Comparison of ENCODE assay signal across 8 mouse cellular contexts in genomic region chr1:189006826-189007225, GRCm38 (mm10). TPM values are rescaled to one million over a fixed set of nuclear protein-coding genes. Genes with fewer than 3 reads are reported as not detected.
A peak's percentile ranks its signal among the peaks of the same experiment; 100 is the strongest.
DNase-seq lines count a peak whose midpoint lies in the region; ATAC-seq and TF ChIP-seq lines count a peak whose summit lies in the region.

No protein-coding gene starts in this region.

- no peaks in the 10 kb centered on the region for H3K27me3 ChIP-seq in embryonic facial prominence, embryonic 13.5 days
- H3K27me3 ChIP-seq in intestine, postnatal 0 days (replicated peaks; ENCODE audit: control insufficient read depth, insufficient read depth, low read length), result no peaks in the 10 kb centered on the region
- no peaks in the 10 kb centered on the region for H3K27me3 ChIP-seq in midbrain, postnatal 0 days (ENCODE audit: insufficient read depth, low read length)

- peak overlapping the region; percentile 98 for H3K4me3 ChIP-seq in embryonic facial prominence, embryonic 13.5 days
- H3K4me3 ChIP-seq in intestine, postnatal 0 days (ENCODE audit: low read depth, low read length), result peak overlapping the region; percentile 87
- H3K4me3 ChIP-seq in midbrain, postnatal 0 days (ENCODE audit: low read depth, low read length), result peak overlapping the region; percentile 94

- H3K27ac ChIP-seq in embryonic facial prominence, embryonic 13.5 days, result no peak overlapping the region
- H3K27ac ChIP-seq in intestine, postnatal 0 days (ENCODE audit: low read depth, low read length), result no peak overlapping the region
- no peak overlapping the region for H3K27ac ChIP-seq in midbrain, postnatal 0 days (ENCODE audit: low read depth, low read length)

- H3K9me3 ChIP-seq in embryonic facial prominence, embryonic 13.5 days, result no peaks in the 10 kb centered on the region
- H3K9me3 ChIP-seq in intestine, postnatal 0 days (ENCODE audit: control insufficient read depth), result no peaks in the 10 kb centered on the region
- H3K9me3 ChIP-seq in midbrain, postnatal 0 days (ENCODE audit: low read length), result no peaks in the 10 kb centered on the region

- peak; percentile 29 for DNase-seq in cerebellum, adult 9-11 months
- DNase-seq in cerebellum, adult 8-10 months, result no peak
- peak; percentile 30 for DNase-seq in 3134 (ENCODE audit: extremely low read depth, insufficient read length, low spot score)
- DNase-seq in midbrain, postnatal 0 days (ENCODE audit: low spot score), result no peak
- no peak for DNase-seq in c-Kit-positive CD71-positive TER-119-positive erythroid progenitor cells, embryonic 14.5 days (ENCODE audit: low spot score)
- no peak for DNase-seq in urinary bladder, adult 2 months (ENCODE audit: low spot score)

- no peak; the same call in 1 of the 2 replicates for ATAC-seq in embryonic facial prominence, embryonic 13.5 days (ENCODE audit: insufficient number of reproducible peaks, insufficient read depth, low FRiP score, low TSS enrichment, low read depth)
- no peak for ATAC-seq in intestine, postnatal 0 days
- ATAC-seq in midbrain, postnatal 0 days (ENCODE audit: low FRiP score), result peak; percentile 6; the same call in 1 of the 2 replicates

- peaks cover 23% of the 10 kb centered on the region for H3K4me1 ChIP-seq in embryonic facial prominence, embryonic 13.5 days
- H3K4me1 ChIP-seq in intestine, postnatal 0 days (replicated peaks; ENCODE audit: control insufficient read depth, insufficient read depth, low read length), result peaks cover 6% of the 10 kb centered on the region; the same call in 1 of the 2 replicates
- peaks cover 9% of the 10 kb centered on the region for H3K4me1 ChIP-seq in midbrain, postnatal 0 days (ENCODE audit: insufficient read depth, low read length)

- H3K4me2 ChIP-seq in embryonic facial prominence, embryonic 13.5 days, result peak overlapping the region; percentile 92
- peak overlapping the region; percentile 90 for H3K4me2 ChIP-seq in intestine, postnatal 0 days (replicated peaks; ENCODE audit: low read depth)
- peak overlapping the region; percentile 93 for H3K4me2 ChIP-seq in midbrain, postnatal 0 days (ENCODE audit: low read depth, low read length, poor library complexity, severe bottlenecking)

- TF ChIP-seq CTCF in intestine, postnatal 0 days (IDR thresholded peaks at IDR 0.05; ENCODE audit: low read depth), result no peak
- TF ChIP-seq CTCF in midbrain, postnatal 0 days (IDR thresholded peaks at IDR 0.05), result no peak

- peaks cover 6% of the 10 kb centered on the region; the same call in 1 of the 2 replicates for H3K36me3 ChIP-seq in embryonic facial prominence, embryonic 13.5 days
- H3K36me3 ChIP-seq in intestine, postnatal 0 days (ENCODE audit: control insufficient read depth, insufficient read depth), result 0 out of 2 replicates have a peak, but pooled peaks cover 7% of the 10 kb centered on the region
- H3K36me3 ChIP-seq in midbrain, postnatal 0 days (ENCODE audit: insufficient read depth, low read length), result no peaks in the 10 kb centered on the region

- WGBS in embryonic facial prominence, embryonic 13.5 days, result 3% methylated on average over 7 of the region's 7 CpGs
- 1% methylated on average over 7 of the region's 7 CpGs for WGBS in intestine, postnatal 0 days
- WGBS in midbrain, postnatal 0 days, result 5% methylated on average over 7 of the region's 7 CpGs

- H3K9ac ChIP-seq in embryonic facial prominence, embryonic 13.5 days, result peak overlapping the region; percentile 98
- H3K9ac ChIP-seq in intestine, postnatal 0 days (ENCODE audit: low read depth, low read length), result peak overlapping the region; percentile 86
- H3K9ac ChIP-seq in midbrain, postnatal 0 days (replicated peaks; ENCODE audit: low read length, poor library complexity, severe bottlenecking), result peak overlapping the region; percentile 98

RNA-seq across cellular contexts. Expression of gene Kctd3, which starts 0.8 kb away (rescaled TPM):
- 34.6 and 34.9 TPM in 2 replicates for polyA plus RNA-seq in embryonic facial prominence, embryonic 13.5 days (2015; fragmentation: Nextera tagmentation; extraction: Ambion mirVana)
- 9.3 and 9.9 TPM in 2 replicates for polyA plus RNA-seq in intestine, postnatal 0 days (2015; fragmentation: Nextera tagmentation; extraction: Ambion mirVana)
- total RNA-seq in midbrain, postnatal 0 days (2014; rRNA removed), result 86.8 and 90.4 TPM in 2 replicates
- polyA plus RNA-seq in midbrain, postnatal 0 days (2015; fragmentation: Nextera tagmentation; extraction: Ambion mirVana), result 47.4 and 47.7 TPM in 2 replicates
- 31.2 and 32.8 TPM in 2 replicates for polyA plus RNA-seq in urinary bladder, adult 2 months (2012; rRNA removed)

Comparison
In these comparisons a context has a peak if more than half of its experiments do, and no peak if none do; other contexts are left out.
1. DNase-seq: peak in cerebellum, adult 9-11 months (single experiment) and 3134 (single experiment); none in cerebellum, adult 8-10 months (single experiment), midbrain, postnatal 0 days (single experiment), c-Kit-positive CD71-positive TER-119-positive erythroid progenitor cells, embryonic 14.5 days (single experiment) and urinary bladder, adult 2 months (single experiment).
2. Peak in every context shown above with its lines, with median percentiles within 50 percentile points of each other: H3K4me2 ChIP-seq, H3K4me3 ChIP-seq and H3K9ac ChIP-seq.